Mouse (Mus musculus): ENCODE results near the gene Olfr859.
"Not testable (repeated sequence)": the region's sequence is repeated elsewhere in the genome, so short reads cannot be mapped to it uniquely, and the experiment has no call there.

The Olfr859 gene

DNA sequence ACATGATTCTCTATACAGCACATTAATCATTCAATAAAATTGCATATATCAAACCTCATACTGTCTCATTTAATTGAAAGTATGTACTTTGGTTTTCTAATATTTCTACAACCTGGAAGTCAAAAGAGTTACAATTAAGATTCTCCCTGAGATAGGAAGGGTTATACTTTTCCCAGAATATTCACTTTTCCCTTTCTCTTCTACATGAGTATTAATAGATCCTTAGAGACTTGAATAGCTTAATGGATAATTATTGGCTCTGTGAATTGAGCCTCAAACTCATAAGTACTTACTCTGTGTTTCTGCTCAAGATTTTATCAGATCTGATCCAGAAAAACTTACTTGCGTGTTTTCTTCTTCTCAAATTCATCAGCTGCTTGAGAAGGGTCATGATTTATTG is at the start of gene Olfr859:
TSS of gene Olfr859 (plus strand) at position 301 of the 400 bp plus-strand sequence.
- not testable (repeated sequence) for DNase-seq (ENCODE audit: low spot score in 2 of 2)

DNA sequence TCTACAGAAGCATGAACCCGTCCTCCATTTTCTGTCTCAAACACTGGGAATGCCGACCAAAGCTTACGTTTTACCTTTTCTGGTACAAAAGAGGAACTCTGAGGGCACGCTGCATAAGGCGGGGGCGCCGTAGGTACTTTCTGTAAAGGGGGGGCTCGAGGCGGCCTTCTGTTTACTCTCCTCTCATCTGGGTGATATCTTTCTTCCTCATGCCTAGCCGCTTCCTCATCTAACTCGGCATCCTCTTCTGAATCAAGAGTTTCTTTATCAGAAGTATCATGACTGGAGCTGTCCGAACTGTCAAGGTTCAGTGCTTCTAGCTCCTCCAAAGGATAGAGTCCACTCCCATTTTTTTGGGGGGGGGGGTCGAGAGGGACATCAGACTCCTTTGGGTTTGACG is 35.6 kb upstream of the Olfr859 start:
- no peak for DNase-seq (ENCODE audit: low spot score in 2 of 2)

DNA sequence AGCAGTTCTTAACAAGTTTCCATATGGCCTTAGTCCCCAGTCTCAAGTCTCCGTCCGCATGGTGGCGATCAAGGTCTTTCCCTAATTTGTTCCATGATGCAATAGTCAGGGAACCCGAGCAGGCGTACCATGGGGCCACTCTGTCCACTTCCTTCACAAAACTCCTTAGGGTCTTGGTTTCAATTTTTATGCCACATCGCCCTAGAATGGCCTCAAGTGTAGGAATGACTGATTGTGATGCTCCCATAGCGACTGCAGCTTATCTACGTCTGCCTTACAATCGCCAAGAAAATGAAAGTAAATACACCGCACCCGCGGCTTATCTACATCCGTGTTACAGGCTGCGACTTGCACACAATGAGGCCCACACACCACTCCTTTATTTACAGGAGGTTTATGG is 35.0 kb upstream of the Olfr859 start:
- no peak for DNase-seq (ENCODE audit: low spot score in 2 of 2)

GRCm38 (mm10) chr9:19779983-19780382 is 24.7 kb upstream of the Olfr859 start, which contains the start of gene Olfr58:
Olfr58 (plus strand) TSS chr9:19780283.
- DNase-seq (ENCODE audit: low spot score in 2 of 2) = no peak

GRCm38 (mm10) chr9:19803000-19803399 is 1.7 kb upstream of the Olfr859 start:
- DNase-seq (ENCODE audit: low spot score in 2 of 2) = no peak

- DNase-seq (ENCODE audit: low spot score in 2 of 2) = no peak
Observed at GRCm38 (mm10) chr9:19849647-19850046, 44.9 kb downstream of the Olfr859 start, which contains the start of gene Olfr860. Olfr860 (minus strand) TSS chr9:19849747.

Measured in cerebellum, postnatal 4 days (tissue).